Mouse (Mus musculus): Measurements from ENCODE around the gene Cfap58. TPM values are rescaled to one million over a fixed set of nuclear protein-coding genes. Genes with fewer than 3 reads are reported as not detected.

Gene Cfap58
- polyA plus RNA-seq, 1 experiment from 2014 or later = not detected

GRCm38 (mm10) chr19:47917396-47917795 lies 20.1 kb upstream of the Cfap58 start:
- 57% methylated on average over 4 of the region's 4 CpGs for WGBS (ENCODE audit: insufficient replicate concordance)
- Histone ChIP-seq H3K27ac (replicated peaks) (no peak overlapping the region), H3K4me3 (replicated peaks) (peak overlapping the region; percentile 74), H3K9me3 (replicated peaks) (no peaks in the 10 kb centered on the region), H3K27me3 (no peaks in the 10 kb centered on the region), H3K36me3 (replicated peaks) (0 out of 2 replicates have a peak, but pooled peaks cover 3% of the 10 kb centered on the region), H3K9ac (0 out of 2 replicates have a peak overlapping the region, but pooled peaks have one; percentile 73), H3K4me2 (peak overlapping the region; percentile 91), H3K4me1 (replicated peaks) (peaks cover 36% of the 10 kb centered on the region)
- ATAC-seq (ENCODE audit: insufficient read depth) = no peak

DNA sequence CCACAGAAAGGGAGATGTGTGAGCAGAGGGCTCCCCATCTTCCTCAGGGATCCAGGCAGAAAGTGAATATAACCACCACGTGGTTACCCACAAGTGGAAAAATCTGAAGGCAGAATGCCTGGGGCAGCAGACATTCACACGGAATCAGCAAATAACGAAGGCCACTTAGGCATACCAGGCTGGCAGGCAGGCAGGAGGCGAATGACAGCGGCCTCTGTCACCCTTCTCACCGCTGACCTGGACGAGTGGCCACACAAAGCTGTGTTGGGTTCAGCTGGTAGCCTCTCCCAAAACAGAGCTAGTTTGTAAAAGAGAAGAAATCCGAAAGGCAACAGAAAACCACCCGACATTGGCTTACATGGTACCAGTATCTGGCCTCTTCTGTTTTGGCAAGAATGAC lies 19.5 kb upstream of the Cfap58 start:
- Histone ChIP-seq H3K4me3 (replicated peaks) (peak overlapping the region; percentile 74), H3K27me3 (no peaks in the 10 kb centered on the region), H3K9ac (peak overlapping the region; percentile 73; the same call in 1 of the 2 replicates), H3K9me3 (replicated peaks) (no peaks in the 10 kb centered on the region), H3K27ac (replicated peaks) (peak overlapping the region; percentile 64; the same call in 1 of the 2 replicates), H3K4me1 (replicated peaks) (peaks cover 36% of the 10 kb centered on the region), H3K4me2 (peak overlapping the region; percentile 91), H3K36me3 (replicated peaks) (0 out of 2 replicates have a peak, but pooled peaks cover 3% of the 10 kb centered on the region)
- 23% methylated on average over 9 of the region's 9 CpGs for WGBS (ENCODE audit: insufficient replicate concordance)
- ATAC-seq (ENCODE audit: insufficient read depth) = no peak

- 0 out of 2 replicates have a peak, but pooled peaks cover under 1% of the 10 kb centered on the region for H3K36me3 ChIP-seq (replicated peaks)
- peak overlapping the region; percentile 73 for H3K9ac ChIP-seq
- H3K9me3 ChIP-seq (replicated peaks) = no peaks in the 10 kb centered on the region
- H3K27me3 ChIP-seq = no peaks in the 10 kb centered on the region
- H3K27ac ChIP-seq (replicated peaks) = peak overlapping the region; percentile 64
- peak; percentile 17 for ATAC-seq (ENCODE audit: insufficient read depth)
- peak overlapping the region; percentile 74 for H3K4me3 ChIP-seq (replicated peaks)
- H3K4me1 ChIP-seq (replicated peaks) = peaks cover 36% of the 10 kb centered on the region
- WGBS (ENCODE audit: insufficient replicate concordance) = under 1% methylated on average over 29 of the region's 29 CpGs
- H3K4me2 ChIP-seq = peak overlapping the region; percentile 91
Measured at GRCm38 (mm10) chr19:47918455-47919101, 18.9 kb upstream of the Cfap58 start.

GRCm38 (mm10) chr19:47919126-47919965 lies 18.1 kb upstream of the Cfap58 start, which contains the start of the genes Cfap43 and Itprip:
Gene Cfap43 (minus strand): TSS chr19:47919287.
Gene Itprip (minus strand): TSS chr19:47919299.
- peak; percentile 76 for ATAC-seq (ENCODE audit: insufficient read depth)

GRCm38 (mm10) chr19:47919966-47920375 lies 17.5 kb upstream of the Cfap58 start:
- Histone ChIP-seq H3K9ac (peak overlapping the region; percentile 73), H3K9me3 (replicated peaks) (no peaks in the 10 kb centered on the region), H3K4me2 (peak overlapping the region; percentile 91), H3K36me3 (replicated peaks) (no peaks in the 10 kb centered on the region), H3K4me3 (replicated peaks) (peak overlapping the region; percentile 74), H3K4me1 (replicated peaks) (peaks cover 36% of the 10 kb centered on the region), H3K27me3 (no peaks in the 10 kb centered on the region), H3K27ac (replicated peaks) (peak overlapping the region; percentile 64)
- 4% methylated on average over 8 of the region's 8 CpGs for WGBS (ENCODE audit: insufficient replicate concordance)
- no peak for ATAC-seq (ENCODE audit: insufficient read depth)

More at GRCm38 (mm10) chr19:47919126-47919965, 18.1 kb upstream of the Cfap58 start, which contains the start of the genes Cfap43 and Itprip:
- H3K9me3 ChIP-seq (replicated peaks) = no peaks in the 10 kb centered on the region
- under 1% methylated on average over 48 of the region's 48 CpGs for WGBS (ENCODE audit: insufficient replicate concordance)
- no peaks in the 10 kb centered on the region for H3K36me3 ChIP-seq (replicated peaks)
- peak within 1 kb of the TSS; percentile 91 for H3K4me2 ChIP-seq
- H3K4me3 ChIP-seq (replicated peaks) = peak within 1 kb of the TSS; percentile 74
- H3K27me3 ChIP-seq = no peaks in the 10 kb centered on the region
- H3K9ac ChIP-seq = peak within 1 kb of the TSS; percentile 73
- peak within 1 kb of the TSS; percentile 64 for H3K27ac ChIP-seq (replicated peaks)
- H3K4me1 ChIP-seq (replicated peaks) = peaks cover 36% of the 10 kb centered on the region

GRCm38 (mm10) chr19:47925819-47926218 lies 11.7 kb upstream of the Cfap58 start:
- H3K9me3 ChIP-seq (replicated peaks) = no peaks in the 10 kb centered on the region
- H3K4me3 ChIP-seq (replicated peaks) = no peak overlapping the region
- no peak overlapping the region for H3K4me2 ChIP-seq
- H3K27me3 ChIP-seq = no peaks in the 10 kb centered on the region
- 61% methylated on average over 7 of the region's 7 CpGs for WGBS (ENCODE audit: insufficient replicate concordance)
- no peak overlapping the region for H3K27ac ChIP-seq (replicated peaks)
- H3K4me1 ChIP-seq (replicated peaks) = no peaks in the 10 kb centered on the region
- no peak for ATAC-seq (ENCODE audit: insufficient read depth)
- H3K36me3 ChIP-seq (replicated peaks) = no peaks in the 10 kb centered on the region
- H3K9ac ChIP-seq = no peak overlapping the region

DNA sequence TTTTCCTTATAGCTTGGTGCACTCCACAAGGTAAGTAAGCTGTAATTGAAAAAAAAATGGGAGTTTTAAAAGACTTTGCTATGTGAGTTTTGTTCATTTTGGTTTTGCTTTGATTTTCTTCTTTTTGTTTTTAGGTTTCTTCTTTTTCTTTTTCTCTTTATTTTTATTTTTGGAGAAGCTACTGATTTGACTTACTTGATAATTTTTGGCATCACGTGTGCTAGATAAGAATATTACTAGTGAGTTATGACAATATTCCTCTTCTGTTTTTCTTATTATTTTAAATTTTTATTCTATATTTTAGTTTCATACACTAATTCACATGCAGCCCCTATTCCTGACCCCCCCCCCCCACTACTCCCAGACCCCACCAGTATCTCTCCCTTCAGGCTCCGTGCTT lies 10.4 kb upstream of the Cfap58 start:
- Histone ChIP-seq H3K4me1 (replicated peaks) (no peaks in the 10 kb centered on the region), H3K27ac (replicated peaks) (no peak overlapping the region), H3K4me2 (no peak overlapping the region), H3K36me3 (replicated peaks) (no peaks in the 10 kb centered on the region), H3K9ac (no peak overlapping the region), H3K27me3 (no peaks in the 10 kb centered on the region), H3K4me3 (replicated peaks) (no peak overlapping the region), H3K9me3 (replicated peaks) (no peaks in the 10 kb centered on the region)
- ATAC-seq (ENCODE audit: insufficient read depth) = no peak
- 63% methylated on average over 2 of the region's 2 CpGs for WGBS (ENCODE audit: insufficient replicate concordance)

GRCm38 (mm10) chr19:47929043-47929442 lies 8.4 kb upstream of the Cfap58 start:
- no peaks in the 10 kb centered on the region for H3K9me3 ChIP-seq (replicated peaks)
- 72% methylated on average over 4 of the region's 4 CpGs for WGBS (ENCODE audit: insufficient replicate concordance)
- no peak for ATAC-seq (ENCODE audit: insufficient read depth)
- no peaks in the 10 kb centered on the region for H3K36me3 ChIP-seq (replicated peaks)
- H3K9ac ChIP-seq = no peak overlapping the region
- H3K27me3 ChIP-seq = no peaks in the 10 kb centered on the region
- no peaks in the 10 kb centered on the region for H3K4me1 ChIP-seq (replicated peaks)
- no peak overlapping the region for H3K4me3 ChIP-seq (replicated peaks)
- H3K4me2 ChIP-seq = no peak overlapping the region
- no peak overlapping the region for H3K27ac ChIP-seq (replicated peaks)

GRCm38 (mm10) chr19:47931982-47932638 lies 5.4 kb upstream of the Cfap58 start:
- H3K4me3 ChIP-seq (replicated peaks) = no peak overlapping the region

DNA sequence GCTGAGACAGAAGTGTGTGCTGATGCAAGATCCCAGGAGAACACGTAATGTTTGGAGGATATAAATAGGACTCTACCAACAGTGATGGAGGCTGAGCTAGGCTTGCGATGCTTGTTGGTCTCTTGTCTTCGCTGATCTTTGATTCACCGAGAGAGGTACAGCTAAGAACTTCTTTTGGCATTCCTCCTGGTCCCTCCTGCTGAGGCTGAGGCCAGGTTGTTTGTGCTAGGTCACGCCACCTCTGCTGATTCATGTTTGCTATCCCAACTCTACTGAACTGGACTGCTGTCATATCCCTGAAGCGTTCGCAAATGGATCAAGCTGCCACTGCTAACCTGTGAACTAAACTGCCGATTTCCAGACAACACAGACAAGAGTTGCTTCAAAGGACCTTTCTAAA lies 3.3 kb upstream of the Cfap58 start:
- 74% methylated on average over 8 of the region's 8 CpGs for WGBS (ENCODE audit: insufficient replicate concordance)
- no peak overlapping the region for H3K27ac ChIP-seq (replicated peaks)
- no peaks in the 10 kb centered on the region for H3K9me3 ChIP-seq (replicated peaks)
- H3K27me3 ChIP-seq = peaks cover 29% of the 10 kb centered on the region
- no peaks in the 10 kb centered on the region for H3K36me3 ChIP-seq (replicated peaks)
- H3K4me3 ChIP-seq (replicated peaks) = no peak overlapping the region
- H3K4me1 ChIP-seq (replicated peaks) = peaks cover 5% of the 10 kb centered on the region
- H3K9ac ChIP-seq = no peak overlapping the region
- no peak overlapping the region for H3K4me2 ChIP-seq
- ATAC-seq (ENCODE audit: insufficient read depth) = no peak

More at GRCm38 (mm10) chr19:47931982-47932638, 5.4 kb upstream of the Cfap58 start:
- Histone ChIP-seq H3K36me3 (replicated peaks) (no peaks in the 10 kb centered on the region), H3K27me3 (peaks cover 8% of the 10 kb centered on the region), H3K4me2 (no peak overlapping the region), H3K9ac (no peak overlapping the region), H3K4me1 (replicated peaks) (no peaks in the 10 kb centered on the region), H3K27ac (replicated peaks) (no peak overlapping the region), H3K9me3 (replicated peaks) (no peaks in the 10 kb centered on the region)
- ATAC-seq (ENCODE audit: insufficient read depth) = no peak
- 31% methylated on average over 7 of the region's 7 CpGs for WGBS (ENCODE audit: insufficient replicate concordance)
